Mouse (Mus musculus) NIH3T3 (cell line): ENCODE data around the gene Taok3.

Experiments used
- DNase-seq: peaks from one replicate; pipeline ENCODE4 v3.0.0-alpha.2; 2012; ENCODE audit warnings: low read depth

Gene Taok3

GRCm38 (mm10) chr5:117117716-117118115, 2.2 kb upstream of the Taok3 start:
- DNase-seq = no peak

- DNase-seq = no peak
Observed at GRCm38 (mm10) chr5:117118220-117118619, 1.7 kb upstream of the Taok3 start.

GRCm38 (mm10) chr5:117118850-117119249, 1.1 kb upstream of the Taok3 start:
- DNase-seq = no peak

GRCm38 (mm10) chr5:117120489-117121466, 849 bp downstream of the Taok3 start:
- DNase-seq = peak; percentile 37

- no peak for DNase-seq
Observed at GRCm38 (mm10) chr5:117121657-117122056, 1.7 kb downstream of the Taok3 start.

GRCm38 (mm10) chr5:117123102-117123501, 3.2 kb downstream of the Taok3 start:
- DNase-seq = peak; percentile 34

- no peak for DNase-seq
Observed at GRCm38 (mm10) chr5:117123840-117124239, 3.9 kb downstream of the Taok3 start.

- no peak for DNase-seq
Observed at GRCm38 (mm10) chr5:117125482-117126346, 5.8 kb downstream of the Taok3 start.

GRCm38 (mm10) chr5:117127051-117127450, 7.1 kb downstream of the Taok3 start:
- DNase-seq = no peak

GRCm38 (mm10) chr5:117130726-117131125, 10.8 kb downstream of the Taok3 start:
- DNase-seq = peak; percentile 48

GRCm38 (mm10) chr5:117133446-117134065, 13.6 kb downstream of the Taok3 start:
- no peak for DNase-seq

- peak; percentile 58 for DNase-seq
Observed at GRCm38 (mm10) chr5:117134066-117134888, 14.3 kb downstream of the Taok3 start.

GRCm38 (mm10) chr5:117134889-117135456, 15.0 kb downstream of the Taok3 start:
- peak; percentile 34 for DNase-seq

- DNase-seq = no peak
Observed at GRCm38 (mm10) chr5:117135869-117136268, 15.9 kb downstream of the Taok3 start.

- no peak for DNase-seq
Observed at GRCm38 (mm10) chr5:117136570-117136969, 16.6 kb downstream of the Taok3 start.

GRCm38 (mm10) chr5:117137011-117137410, 17.1 kb downstream of the Taok3 start:
- no peak for DNase-seq

GRCm38 (mm10) chr5:117137594-117137993, 17.7 kb downstream of the Taok3 start:
- DNase-seq = no peak

GRCm38 (mm10) chr5:117138295-117138988, 18.5 kb downstream of the Taok3 start:
- no peak for DNase-seq

- no peak for DNase-seq
Observed at GRCm38 (mm10) chr5:117139822-117140221, 19.9 kb downstream of the Taok3 start.

- DNase-seq = no peak
Observed at GRCm38 (mm10) chr5:117140374-117140773, 20.4 kb downstream of the Taok3 start.
